Mouse (Mus musculus): ENCODE measurements around the gene Fam110c.

- no peak for TF ChIP-seq CTCF (IDR thresholded peaks at IDR 0.05; ENCODE audit: low read depth)
- no peak for TF ChIP-seq EP300 (IDR thresholded peaks at IDR 0.05; ENCODE audit: low read depth)
Measured at GRCm38 (mm10) chr12:31077020-31077419, 3.4 kb downstream of the Fam110c start.

Measured in liver, embryonic 14.5 days (tissue).